Mouse (Mus musculus): ENCODE data around the gene Paqr7. TPM values are rescaled to one million over a fixed set of nuclear protein-coding genes. Genes with fewer than 3 reads are reported as not detected.

Gene Paqr7
- total RNA-seq (2015; ENCODE audit: low replicate concordance): 1.7 and 3.6 TPM in 2 replicates
- total RNA-seq (2017; ENCODE audit: low replicate concordance): 1.6 and 1.9 TPM in 2 replicates

DNA sequence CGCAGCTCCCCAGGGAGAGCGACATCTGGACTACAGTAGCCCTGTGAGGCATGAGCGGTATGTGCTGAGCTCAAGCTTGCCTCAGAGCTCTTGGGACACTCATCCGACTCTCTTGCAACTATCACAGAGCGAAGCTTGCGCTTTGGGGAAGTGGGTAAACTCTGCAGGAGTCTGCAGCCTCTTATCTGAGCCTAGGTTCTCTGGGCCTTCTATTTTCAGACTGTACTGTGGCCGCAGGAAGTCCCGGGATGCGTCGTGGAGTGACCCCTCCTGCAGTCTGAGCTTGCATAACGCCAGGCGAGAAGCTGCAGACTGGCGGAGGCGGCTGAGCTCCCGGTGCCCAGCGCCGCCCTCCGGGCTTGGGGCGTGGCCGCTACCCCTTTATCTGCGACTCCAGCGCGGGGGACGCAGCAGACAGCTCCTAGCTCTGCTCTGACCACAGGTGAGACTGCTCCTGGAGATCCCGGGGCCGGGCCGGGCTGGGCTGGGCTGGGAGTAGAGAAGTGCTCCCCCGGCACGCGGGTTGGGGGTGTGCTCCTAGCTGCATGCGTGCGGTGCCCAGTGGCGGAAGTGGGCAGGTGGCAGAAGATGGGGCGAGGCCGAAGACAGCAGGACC, at the start of gene Paqr7:
TSS of gene Paqr7 (plus strand) at position 103 of the 616 bp plus-strand sequence.
- ATAC-seq (replicated peaks; ENCODE audit: low FRiP score, poor library complexity, severe bottlenecking): peak; percentile 87

DNA sequence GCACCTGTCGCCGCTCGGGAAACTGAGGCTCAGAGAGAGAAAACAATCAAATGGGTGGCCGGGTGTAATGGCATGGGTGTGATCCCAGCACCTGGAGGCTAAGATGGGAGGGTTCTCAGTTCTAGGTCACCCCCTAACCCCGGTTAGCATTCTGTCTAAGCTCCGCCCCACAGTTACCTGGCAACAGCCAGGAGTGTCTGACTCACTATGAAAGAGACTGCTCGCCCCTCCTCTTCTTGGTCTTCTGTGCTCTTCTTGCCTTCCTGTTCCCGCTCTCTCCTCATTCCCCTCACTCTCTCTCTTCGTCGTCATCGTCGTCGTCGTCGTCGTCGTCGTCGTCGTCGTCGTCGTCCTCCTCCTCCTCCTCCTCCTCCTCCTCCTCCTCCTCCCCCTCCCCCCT, 48.5 kb upstream of the Paqr7 start:
- ATAC-seq (replicated peaks; ENCODE audit: low FRiP score, poor library complexity, severe bottlenecking): no peak

DNA sequence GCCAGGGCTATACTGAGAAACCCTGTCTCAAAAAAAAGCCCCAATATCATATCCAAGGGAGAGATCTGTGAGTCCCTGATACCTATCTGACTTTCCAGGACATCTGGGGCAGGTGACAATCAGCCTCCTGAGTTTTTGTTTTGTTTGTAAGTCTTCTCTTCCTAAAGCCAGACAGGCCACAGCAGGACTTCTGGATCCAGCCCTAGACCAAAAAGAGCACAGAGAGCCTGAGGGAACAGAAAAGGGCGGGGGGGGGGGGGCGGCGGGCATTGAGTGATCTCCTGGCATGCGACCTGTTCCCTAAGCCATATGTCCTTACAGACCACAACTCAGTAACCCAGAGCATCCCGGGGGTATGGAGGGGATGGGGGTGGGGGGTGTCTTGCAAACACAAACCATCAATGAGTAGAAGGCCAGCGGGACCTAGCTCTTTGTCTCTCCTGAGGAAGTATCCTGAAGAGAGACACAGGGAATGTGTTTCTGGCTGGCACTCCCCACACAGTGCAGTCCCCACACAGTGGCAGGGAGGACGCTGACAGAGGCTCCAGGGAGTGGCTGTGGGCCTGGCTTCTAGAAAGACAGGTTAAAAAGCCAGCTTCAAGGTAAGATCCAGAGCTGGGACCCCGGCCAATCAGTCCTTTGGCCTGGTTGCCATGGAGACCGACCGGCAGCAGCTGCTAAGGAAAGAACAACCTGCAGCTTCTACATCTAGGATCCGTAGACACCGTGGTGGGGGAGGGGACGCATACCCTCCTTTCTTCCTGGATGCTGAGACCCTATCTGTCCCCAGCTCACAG, 46.7 kb upstream of the Paqr7 start:
- no peak for ATAC-seq (replicated peaks; ENCODE audit: low FRiP score, poor library complexity, severe bottlenecking)

DNA sequence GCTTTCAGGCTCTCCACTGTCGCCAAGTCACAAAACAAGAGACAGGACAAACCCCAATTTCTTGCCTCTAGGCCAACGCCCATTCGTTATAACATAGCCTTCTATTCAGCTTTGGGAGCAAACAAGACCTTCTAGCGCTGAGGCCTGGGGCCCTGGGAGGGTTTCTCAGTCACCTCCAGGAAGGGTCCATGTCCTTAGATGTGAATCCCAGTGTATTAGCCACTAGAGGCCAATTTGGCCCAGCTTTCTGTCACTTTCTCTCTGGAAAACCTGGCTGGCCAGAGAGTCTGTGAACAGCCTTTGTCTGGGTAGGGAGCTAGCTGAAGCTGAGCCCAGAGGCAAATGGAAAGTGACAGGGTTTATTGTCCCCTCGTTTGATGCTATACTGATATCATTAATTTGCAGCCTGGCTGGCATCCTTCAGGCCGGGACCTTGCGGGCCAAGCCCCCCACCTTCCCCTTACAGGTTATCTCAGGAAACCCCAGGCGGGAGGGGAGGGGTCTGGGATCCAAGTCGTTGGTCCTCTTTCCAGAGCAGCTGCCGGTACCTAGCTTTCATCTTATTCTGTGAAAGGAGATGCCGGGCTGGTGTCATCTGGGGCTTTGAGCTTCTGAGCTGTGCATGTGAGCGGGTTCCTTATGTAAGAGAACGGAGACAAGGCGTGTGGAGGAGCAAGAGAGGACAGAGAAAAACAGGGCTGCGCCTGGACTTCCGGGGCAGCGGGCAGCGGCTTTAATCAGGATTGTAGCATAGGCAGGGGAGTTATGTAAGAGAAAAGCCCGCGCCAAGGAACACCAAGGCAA, 45.9 kb upstream of the Paqr7 start:
- ATAC-seq (replicated peaks; ENCODE audit: low FRiP score, poor library complexity, severe bottlenecking): no peak

DNA sequence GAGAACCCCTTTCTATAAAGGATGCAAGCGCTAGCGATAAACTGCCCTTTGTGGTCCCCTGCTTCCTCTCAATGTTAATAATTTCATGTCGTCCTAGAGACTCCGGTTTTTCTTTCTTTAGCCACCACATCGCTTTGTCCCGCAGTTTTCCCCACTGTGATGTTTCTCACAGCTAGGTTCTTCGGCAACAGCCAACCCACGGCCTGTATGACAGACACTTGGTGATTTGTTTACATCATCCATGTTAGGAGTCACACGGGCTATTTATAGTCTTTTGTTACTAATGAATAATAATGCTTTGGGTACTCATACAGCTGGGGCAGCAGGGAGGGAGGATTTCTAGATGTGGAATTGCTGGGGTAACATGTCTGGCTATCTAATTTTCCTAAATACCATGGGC, 45.0 kb upstream of the Paqr7 start:
- no peak for ATAC-seq (replicated peaks; ENCODE audit: low FRiP score, poor library complexity, severe bottlenecking)

DNA sequence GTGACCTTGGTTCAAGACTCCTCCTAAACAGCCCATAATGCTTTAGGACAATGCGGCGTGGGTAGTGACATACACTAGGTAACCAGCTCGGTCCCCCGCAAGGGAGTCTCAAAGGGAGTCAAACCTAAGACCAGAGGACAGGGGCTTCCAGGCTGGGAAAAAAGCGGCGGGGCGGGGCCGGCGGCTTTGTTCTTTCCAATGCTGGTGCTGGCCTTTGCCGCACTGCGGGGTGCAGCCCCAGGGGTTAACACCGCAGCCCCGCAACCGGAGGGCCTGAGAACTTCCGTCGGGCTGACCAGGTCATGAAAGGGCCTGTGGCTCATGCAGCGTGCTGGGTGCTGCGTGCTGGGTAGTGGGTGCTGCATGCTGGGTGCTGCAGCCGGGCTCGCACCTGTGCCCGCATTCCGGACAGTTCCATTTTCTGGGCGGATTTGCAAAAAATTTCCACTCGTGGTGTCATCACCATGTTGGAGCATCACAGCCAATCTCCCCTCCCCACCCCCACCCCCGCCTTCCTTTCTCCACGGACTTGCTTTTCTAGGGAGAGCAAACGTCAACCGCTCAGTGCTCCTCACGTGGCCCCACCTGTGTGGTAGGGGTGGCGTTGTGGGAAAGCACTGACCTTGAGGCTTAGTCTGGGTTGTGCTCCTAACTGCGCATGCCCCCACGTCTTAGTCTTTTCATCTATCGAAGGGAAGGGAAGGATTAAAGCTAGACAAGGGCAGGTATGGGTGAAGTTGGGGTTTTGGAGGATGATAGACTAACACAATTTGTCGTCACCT, 42.7 kb upstream of the Paqr7 start:
- ATAC-seq (replicated peaks; ENCODE audit: low FRiP score, poor library complexity, severe bottlenecking): no peak

DNA sequence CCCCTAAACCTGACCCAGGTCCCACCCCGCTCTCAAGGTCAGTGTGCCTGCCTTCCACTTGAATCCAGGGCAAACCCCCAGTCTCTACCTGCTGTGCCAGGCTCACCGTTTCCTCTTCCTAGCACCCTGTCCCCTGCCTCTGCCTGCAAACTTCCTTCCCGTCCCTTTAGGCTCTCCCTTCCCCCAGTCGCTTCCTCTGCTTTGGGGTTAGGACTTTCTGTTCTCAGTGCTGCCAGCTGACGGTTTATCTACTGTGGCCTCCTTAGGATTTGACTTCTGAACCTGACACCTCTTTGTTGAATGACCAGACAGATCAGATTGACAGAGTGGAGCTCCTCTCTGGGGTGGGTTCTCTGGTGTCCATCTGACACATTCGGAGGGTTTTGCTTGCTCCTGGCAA, 41.2 kb upstream of the Paqr7 start:
- ATAC-seq (replicated peaks; ENCODE audit: low FRiP score, poor library complexity, severe bottlenecking): no peak

DNA sequence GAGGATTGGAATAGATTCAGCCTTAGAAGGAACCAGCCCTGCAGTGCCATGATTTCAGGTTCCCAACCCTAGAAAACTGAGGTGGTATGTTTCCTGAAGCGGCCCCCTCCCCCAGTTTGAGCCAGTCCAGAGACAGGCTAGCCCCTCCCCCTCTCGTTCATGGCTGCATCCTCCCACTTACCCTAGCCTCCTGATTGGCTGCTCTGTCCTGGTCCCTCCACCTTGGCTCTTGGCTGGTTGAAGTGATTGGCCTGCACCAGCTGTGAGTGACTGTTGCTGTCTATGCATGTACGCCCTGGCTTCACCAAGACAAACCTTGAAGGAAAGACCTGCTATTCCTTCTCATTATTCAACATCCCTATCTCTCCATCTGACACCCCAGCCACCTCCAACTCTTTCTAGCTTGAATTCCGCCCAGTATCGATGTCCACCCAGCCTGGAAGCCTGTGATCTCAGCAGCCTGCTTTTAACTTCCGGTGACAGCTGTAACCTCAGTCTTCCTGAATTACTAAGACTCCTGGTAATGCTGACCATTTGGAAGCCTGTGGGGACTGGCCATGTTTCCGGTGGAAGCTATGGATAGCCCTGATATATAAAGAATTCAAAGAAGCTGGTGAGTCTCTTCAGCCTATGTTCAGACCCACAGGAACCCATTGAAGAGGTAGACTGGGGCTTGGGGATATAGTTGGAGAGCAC, 39.2 kb upstream of the Paqr7 start:
- ATAC-seq (replicated peaks; ENCODE audit: low FRiP score, poor library complexity, severe bottlenecking): no peak

DNA sequence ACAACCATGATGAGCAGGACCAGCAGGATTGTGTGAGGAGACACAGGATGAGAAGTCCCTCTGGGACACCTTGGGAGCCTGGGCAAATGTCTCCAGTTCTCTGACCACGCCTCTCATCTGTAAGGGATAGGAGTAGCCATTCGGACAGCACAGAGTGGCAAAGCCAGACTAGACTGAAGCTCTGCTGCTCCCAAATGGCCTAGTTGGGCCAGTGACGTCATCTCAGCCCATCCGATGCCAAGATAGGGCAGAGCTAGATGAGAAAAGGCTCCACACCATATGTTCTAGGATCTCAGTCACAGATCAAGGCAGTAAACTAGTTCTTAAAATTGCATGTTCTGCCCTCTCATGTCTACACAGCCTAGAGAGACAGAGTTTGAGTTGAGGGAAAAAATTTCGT, 37.6 kb upstream of the Paqr7 start:
- no peak for ATAC-seq (replicated peaks; ENCODE audit: low FRiP score, poor library complexity, severe bottlenecking)

DNA sequence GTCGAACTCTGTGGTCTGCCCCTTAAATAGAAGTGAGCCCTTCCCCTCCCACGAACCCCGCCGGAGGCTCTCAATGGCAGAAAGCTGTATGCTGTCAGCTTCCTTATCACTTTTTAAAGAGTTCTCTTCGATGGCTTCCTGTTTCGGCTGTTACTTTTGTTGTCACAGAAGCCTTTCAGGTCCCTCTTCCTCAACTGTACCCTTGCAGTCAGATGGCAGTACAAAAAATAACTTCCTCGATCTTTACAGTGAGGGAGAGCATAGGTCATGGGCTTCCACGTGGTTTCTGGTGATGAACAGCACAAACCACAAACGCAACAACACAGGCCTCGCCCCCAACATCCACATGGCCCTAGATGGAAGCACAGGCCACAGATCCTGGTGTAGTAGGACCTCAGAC, 36.2 kb upstream of the Paqr7 start:
- ATAC-seq (replicated peaks; ENCODE audit: low FRiP score, poor library complexity, severe bottlenecking): no peak

DNA sequence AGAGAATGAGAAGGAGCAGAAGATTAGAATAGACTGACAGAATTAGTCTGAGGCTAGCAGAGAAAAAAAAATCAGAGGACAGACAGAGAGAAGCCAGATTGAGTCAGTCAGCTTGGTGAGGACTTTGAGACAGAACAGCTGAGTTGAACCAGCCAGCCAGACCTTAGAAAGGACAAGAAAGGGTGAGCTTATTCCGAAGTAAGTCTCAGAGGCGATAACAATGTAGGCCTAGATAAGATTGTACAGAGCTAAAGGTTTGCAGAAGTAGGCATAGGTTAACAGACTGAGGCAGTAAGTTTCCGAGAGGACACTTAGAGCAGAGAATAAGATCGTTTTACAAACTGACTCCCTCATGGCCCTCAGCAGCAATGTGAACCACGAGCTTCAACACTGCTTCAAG, 35.2 kb upstream of the Paqr7 start:
- ATAC-seq (replicated peaks; ENCODE audit: low FRiP score, poor library complexity, severe bottlenecking): no peak

DNA sequence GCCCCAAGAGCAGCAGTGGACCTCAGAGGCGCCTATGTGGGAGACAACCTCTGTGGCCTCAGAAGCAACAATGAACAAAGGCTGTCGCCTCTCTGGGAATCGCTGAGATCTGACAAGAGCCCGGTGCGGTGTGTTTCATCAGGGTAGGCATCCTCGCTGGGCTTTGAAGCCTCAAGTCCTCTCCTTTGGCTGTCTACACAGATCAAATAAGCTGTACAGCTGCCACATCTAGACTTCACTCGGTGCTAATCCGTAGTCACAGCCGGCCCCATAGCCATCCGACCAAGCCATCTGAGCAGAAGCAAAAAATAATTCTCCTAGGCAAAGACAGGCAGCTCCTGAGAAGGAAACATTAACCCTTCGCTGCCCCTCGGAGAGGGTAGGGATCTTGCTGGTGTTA, 30.7 kb upstream of the Paqr7 start:
- ATAC-seq (replicated peaks; ENCODE audit: low FRiP score, poor library complexity, severe bottlenecking): no peak

DNA sequence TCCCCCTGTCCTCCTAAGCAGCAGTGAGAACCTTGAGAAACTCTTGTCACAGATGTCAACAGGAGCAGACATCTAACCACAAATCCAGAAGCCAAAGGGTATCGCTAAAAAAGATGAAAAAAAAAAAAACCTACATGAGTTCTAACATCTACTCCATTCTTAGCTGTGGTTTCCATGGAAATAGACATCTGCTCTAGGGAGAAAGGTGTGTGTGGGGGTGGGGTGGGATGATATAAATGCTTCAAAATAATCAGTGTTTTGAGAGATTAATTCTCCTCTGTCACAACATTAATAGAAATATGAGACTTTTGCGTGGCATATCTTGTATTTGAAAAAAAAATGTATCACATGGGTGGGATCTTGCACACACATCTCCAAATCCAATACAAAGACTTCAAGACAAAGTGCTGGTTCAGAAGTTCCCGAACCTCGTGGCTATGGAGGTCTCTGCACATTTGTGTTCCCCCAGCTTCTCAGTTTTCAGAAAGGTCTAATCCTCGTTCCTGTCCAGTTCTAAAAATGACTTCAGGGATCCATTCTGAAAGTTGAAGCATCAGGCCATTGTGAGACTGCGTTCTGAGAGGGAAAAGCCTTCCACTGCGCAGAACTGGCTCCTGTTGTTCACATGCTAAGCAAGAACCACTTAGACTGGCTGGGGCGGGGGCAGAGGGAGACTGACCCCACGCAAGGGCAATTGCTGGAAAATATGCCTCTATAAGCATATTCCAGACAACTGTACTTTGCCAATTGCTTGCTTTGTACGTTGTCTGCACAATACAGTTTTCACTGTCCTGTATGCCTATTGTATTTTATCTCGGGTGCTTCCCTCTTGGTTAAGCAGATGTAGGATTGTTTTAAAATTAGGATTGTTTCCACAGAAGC, 29.9 kb upstream of the Paqr7 start:
- ATAC-seq (replicated peaks; ENCODE audit: low FRiP score, poor library complexity, severe bottlenecking): no peak

DNA sequence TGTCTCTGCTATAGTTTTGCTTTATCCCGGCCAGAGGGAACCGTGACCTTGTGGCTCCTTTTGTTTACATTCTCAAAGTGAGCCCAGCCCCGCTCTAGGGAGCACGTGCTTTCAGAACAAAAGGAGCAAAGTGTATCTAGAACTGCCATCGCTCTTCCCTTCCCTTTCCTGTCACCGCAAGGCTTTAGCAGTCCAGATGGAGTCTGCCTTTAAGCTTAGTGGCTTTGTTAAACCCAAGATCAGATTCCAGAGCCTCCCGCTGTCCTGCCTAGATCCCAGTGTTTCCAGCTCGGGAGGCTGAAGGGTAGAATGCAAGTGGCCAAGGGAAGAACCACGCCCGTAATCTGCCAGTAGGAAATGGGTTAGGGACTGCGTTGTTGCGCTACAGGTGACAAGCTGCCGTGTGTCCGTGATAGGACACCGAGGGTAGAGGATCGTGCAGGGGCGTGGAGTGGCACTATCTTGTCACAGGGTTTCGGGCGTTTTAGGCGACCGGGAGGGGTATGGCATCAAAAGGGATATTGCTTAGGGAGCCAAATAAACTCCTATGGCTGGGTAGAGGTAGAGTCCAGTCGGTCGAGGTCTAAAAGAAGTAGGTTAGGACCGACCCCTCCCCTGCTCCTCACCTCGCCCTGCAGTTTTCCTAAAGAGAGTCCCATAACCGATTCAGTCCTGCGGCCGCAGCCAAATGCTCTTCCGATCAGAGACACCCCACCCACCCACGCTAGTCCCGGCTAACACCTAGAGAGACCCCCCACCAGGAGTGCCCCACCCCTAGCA, 28.9 kb upstream of the Paqr7 start:
- ATAC-seq (replicated peaks; ENCODE audit: low FRiP score, poor library complexity, severe bottlenecking): peak; percentile 46; the same call in 1 of the 2 replicates

DNA sequence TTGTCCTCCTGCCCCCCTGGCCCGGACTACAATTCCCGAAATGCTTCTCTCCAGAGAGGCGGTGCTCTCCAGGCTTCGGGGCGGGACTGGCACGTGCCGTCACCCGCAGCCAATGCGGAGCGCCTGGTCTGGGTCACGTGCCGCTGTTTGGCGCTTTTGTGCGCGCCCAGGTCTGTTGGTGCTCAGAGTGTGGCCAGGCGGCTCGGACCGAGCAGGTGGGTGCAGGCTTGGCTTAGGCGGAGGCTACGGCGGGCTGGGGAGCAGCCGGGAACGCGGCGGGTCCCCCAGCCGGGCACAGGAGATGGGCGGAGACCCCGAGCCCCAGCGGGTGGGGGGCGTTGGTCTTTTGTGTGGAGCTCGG, 28.3 kb upstream of the Paqr7 start, which contains the start of gene Stmn1:
TSS of gene Stmn1 (plus strand) at position 106 of the 361 bp plus-strand sequence.
- ATAC-seq (replicated peaks; ENCODE audit: low FRiP score, poor library complexity, severe bottlenecking): peak; percentile 90

DNA sequence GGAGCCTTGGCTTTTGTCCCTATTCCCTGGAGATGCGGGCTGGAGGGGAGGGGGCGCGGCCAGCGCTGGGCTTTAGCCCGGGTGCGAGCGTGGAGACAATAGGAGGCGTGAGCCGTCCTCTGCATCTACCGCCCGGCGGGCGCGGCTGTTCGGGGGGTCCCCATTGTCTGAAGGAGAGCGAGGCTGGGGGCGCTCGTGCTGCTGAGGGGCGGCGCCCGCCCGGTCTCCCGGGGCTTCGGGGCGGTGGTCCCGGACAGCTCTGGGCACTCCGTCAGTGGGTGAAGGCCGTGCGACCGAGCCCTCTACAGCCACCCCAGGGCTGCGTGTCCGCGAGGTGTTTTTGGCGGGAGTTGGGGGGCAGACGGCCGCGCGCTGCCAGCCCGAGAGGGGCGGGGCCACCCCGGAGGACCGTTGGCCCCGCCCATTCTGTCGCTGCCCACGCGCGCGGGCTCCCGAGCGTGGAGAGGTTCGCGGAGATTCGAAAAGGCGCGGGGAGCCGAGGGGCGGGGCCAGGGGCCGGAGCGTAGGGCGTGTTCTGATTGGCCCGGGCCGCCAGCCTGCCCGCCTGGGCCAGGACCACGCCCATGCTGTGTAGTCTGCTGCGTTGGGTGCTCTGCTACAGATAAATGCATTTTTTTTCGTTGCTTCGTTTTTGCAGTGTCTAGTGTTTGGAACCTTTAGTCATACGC, 27.8 kb upstream of the Paqr7 start:
- peak; percentile 89 for ATAC-seq (replicated peaks; ENCODE audit: low FRiP score, poor library complexity, severe bottlenecking)

DNA sequence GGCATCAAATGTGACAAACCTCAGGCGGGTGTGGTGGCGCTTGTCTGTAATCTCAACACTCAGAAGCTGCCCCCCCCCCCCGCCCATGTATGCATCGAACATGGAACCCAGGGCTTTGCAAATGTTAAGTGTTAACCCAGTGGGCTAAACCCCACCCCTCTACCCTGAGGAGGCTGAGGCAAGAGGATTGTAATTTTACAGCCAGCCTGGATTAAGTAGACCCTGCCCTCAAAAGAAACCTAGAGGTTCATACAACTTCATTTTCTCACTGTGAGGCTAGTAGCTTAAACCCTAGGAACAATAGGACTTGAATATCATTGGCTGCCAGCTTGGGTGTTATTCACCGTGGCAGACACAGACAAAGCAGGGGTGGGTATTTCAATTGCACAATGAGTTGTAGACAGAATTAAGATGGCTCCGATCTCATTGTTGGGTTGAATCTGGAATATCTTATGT, 27.1 kb upstream of the Paqr7 start:
- ATAC-seq (replicated peaks; ENCODE audit: low FRiP score, poor library complexity, severe bottlenecking): peak; percentile 28
